Mouse (Mus musculus) urinary bladder, postnatal 4 days (tissue): ENCODE results near the gene Vmn1r71.
"Not testable (repeated sequence)": the region's sequence is repeated elsewhere in the genome, so short reads cannot be mapped to it uniquely, and the experiment has no call there.

Experiments used
- DNase-seq, 2 experiments: peaks; one replicate each; pipeline ENCODE4 v3.0.0; 2021 to 2022; ENCODE audit warnings: low spot score in 2 of 2

Gene Vmn1r71

GRCm38 (mm10) chr7:10754264-10754663, at the start of gene Vmn1r71:
Vmn1r71 (minus strand) TSS chr7:10754364.
- DNase-seq, result no peak

DNA sequence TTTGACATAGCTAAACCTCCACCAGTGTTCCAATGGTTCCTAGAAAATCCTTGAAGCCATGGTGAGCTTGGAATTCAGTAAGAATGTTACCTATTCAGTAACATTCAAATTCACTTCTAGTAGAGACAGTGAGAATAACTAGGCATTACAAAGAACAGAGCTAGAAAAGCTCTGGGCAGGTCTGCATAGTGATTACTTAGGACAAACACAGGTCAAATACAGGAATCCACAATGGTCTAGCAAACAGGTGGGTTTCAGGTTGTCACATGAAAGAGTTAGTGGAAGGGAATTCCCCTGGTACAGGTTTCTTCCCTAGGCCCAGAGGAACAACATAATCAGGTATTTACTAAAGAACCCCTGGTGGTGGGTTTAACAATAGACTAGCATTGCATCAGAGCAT, 3.4 kb upstream of the Vmn1r71 start:
- not testable (repeated sequence) for DNase-seq
